Mouse (Mus musculus): ENCODE results near the gene Mon1b.

Gene Mon1b

DNA sequence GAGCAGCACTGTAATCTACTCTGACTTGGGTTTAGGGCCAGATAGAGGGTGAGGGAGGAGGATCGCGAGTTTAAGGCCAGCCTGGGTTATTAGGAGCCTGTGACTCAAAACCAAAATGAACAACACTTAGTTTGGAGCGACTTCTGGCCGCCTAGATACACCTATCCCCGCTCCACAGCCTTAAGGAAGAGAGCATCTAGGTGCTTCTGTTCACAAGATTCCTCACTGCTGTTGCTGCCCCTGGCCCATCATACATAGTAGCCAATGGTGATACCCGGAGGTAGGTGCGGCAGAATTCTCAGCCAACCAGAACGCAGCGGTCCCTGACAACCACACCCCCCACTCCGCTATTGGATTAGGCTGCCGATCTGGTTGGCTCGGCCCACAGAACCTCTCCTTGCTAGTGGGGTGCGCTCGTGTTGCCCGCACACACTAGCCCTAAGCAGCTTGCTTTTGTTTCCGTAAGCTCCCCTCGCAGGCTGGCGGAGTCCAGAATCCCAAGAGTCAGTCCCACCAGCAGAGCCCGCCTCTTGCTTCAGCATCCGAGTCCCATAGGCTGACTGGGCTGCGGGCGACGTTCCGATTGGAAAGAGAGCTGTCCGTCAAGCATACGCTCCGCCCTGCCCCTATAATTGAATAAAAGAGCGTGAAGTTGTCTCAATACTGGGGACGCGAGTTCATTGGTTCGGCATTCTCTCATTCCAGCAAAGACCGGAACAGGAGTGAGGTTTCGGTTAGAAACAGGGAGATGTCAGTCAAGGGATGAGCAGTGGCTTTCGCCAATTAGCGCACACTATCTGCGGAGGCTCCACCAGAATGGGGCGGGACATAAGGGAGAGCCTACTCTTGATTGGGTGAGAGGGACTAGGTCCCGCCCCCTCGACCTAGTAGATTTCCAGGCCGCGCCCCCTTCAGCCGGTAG, at the start of gene Mon1b:
TSS of gene Mon1b (plus strand) at position 918 of the 922 bp plus-strand sequence.
- DNase-seq (ENCODE audit: low spot score): peak; percentile 96

DNA sequence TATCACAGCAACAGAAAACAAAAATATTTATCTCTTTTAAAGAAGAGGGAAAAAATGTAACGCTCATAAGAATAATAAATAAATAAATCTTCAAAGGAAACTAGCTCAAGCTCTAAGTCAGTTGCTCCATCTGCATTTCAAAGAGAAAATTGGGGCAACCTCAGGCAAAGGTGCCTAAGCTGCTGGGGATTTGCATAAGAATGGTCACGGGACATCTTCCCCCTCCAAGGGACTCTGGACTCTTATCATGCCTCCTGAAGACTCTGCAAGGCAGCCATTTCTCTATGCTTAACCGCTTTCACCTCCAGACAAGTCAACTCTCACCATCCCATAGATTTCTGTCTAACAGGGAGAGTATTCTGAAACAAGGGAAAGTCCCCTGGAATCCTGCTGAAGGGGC, 37.0 kb upstream of the Mon1b start:
- DNase-seq (ENCODE audit: low spot score): no peak

DNA sequence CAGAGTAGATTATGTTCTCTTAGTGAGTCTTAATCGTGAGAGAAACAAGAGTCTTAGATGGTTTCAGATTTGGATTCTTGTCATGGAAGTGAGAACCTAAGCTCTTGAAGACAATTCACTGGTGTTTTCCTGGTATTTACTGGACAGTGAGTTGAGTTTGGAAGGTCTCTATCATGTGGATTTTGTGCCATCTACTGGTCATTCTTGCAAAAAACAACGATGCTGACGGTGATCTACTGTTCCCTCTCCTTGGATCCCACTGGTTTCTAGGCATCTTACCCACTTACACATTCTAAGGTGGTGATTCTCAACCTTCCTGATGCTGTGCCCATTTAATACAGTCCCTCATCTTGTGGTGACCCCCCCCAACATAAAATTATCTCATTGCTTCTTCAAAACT, 2.8 kb upstream of the Mon1b start:
- DNase-seq (ENCODE audit: low spot score): no peak

- no peak for DNase-seq (ENCODE audit: low spot score)
Observed at GRCm38 (mm10) chr8:113634161-113634560, 1.2 kb upstream of the Mon1b start.

DNA sequence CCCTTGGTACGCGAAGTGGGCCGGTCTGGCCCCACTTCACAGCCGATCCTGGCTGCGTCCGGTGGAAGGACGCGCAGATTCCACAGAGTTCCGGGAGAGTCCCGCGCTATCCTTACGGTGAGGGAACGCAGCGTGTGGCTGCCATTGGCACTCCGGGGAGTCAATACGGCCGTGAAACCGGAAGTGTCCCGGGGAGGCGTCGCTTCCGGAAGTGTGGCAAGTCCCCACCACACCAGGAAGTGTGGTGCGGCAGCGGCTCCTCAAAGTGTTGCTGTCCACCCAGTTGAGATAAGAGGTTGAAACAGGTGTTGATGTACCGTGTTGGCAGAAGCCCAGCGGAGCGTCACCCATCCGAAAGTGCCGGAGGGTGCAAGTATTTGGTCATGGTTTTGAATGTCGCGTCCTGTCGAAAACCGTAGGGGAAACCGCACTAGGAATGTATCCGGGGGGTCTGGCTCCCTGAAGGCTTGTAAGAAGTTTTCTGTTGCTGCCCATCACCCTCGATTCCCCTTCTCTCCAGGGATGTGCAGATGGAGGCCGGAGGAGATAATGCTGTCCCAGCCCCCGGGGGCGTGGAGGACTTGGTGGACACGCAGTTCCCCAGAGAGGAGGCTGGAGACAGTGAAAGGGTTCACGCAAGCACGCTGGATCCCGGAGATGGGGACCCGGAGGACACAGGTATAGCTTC, 349 bp downstream of the Mon1b start:
- peak; percentile 93 for DNase-seq (ENCODE audit: low spot score)

- no peak for DNase-seq (ENCODE audit: low spot score)
Observed at GRCm38 (mm10) chr8:113636280-113636628, 867 bp downstream of the Mon1b start.

DNA sequence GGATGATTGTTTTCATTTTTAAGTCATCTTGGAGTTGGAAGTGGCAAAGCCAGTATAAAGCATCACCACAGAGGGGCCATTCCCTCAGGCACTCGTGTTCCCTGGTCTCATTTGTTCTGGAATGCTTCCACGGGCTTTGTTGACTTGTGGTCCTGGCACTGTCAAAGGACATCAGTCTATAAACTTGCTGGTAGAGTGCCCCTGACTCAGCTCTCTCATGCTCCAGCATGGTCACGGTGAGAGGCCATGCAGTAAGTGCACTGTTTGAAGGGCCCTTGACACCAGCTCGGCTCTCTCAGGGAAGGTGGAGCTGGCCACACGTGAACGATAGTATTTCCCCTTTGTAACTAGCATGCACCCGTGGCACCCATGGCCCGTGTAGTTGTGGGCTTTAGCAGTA, 5.0 kb downstream of the Mon1b start:
- no peak for DNase-seq (ENCODE audit: low spot score)

DNA sequence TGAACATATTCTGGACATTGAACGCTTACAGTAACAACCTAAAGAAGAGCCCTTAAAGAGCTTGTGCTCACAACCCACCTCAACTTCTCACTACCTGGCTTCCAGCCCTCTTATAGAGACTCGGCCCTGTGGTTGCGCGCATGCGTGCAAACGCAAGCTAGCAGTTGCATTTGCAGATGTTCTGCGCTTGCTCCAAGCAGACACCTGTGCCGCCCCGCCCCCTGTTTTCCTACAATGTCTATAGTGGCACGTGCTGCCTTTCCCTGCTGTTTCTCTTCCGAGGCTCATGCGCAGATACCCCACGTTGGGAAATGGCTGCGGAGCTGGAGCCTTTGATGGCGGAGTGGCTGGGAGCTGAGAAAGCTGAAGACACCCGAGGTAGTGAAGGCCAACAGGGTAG, 7.5 kb downstream of the Mon1b start, which contains the start of gene Syce1l:
TSS of gene Syce1l (plus strand) at position 288 of the 400 bp plus-strand sequence.
- DNase-seq (ENCODE audit: low spot score): no peak

- DNase-seq (ENCODE audit: low spot score): no peak
Observed at GRCm38 (mm10) chr8:113643479-113644210, 8.3 kb downstream of the Mon1b start.

DNA sequence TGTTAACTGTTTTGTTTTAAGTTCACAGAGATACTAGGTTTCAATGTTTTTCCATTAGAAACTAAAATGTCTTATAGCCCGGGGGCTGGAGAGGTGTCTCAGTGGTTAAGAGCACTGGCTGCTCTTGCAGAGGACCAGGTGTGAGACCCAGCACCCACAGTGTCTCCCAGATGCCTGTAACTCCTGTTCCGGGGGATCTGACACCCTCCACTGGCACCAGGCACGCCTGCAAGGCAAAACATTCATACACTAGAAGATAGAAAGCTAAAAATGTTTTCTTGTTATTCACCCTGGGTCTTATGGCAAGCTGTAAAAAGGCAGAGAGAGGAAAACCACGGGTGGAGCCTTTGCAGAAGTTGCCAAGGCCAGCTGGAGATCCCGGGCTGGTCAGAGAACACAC, 9.8 kb downstream of the Mon1b start:
- no peak for DNase-seq (ENCODE audit: low spot score)

DNA sequence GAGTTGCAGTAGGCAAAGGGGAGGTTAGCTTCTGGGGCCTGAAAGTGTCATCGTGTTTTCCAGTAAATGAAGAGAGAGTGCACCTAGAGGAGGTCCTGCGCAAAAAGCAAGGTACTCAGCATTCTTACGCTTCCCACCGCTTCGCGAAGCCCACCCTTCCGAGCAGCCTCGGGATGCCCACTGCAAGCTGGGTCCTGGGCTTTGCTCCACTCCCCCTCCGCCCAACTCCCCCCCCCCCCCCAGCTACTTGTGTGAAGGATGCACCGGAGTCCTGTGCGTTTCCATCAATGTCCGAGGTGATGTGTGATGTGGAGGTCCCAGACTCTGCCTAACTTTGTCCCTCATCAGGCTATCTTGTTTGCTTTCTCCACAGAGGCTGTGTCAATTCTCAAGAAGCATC, 17.1 kb downstream of the Mon1b start:
- no peak for DNase-seq (ENCODE audit: low spot score)

DNA sequence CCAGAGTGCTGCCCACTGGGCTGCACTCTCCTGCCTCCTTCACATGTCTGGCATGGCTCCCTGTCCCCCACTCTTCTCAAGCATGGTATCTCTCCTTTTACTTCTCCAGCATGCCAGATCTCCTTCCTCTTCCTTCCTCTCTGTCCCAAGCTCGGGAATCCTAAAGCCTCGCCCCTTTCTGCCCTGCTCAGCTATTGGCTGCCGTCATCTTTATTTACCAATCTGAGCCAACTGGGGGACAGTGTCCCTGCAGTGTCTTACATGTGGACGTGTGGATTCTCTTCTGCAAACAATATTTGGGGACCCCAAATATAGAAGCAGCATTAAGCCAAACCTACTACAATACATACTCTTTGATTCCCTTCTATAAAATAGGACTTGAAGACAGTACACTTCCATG, 17.8 kb downstream of the Mon1b start:
- no peak for DNase-seq (ENCODE audit: low spot score)

GRCm38 (mm10) chr8:113656154-113656553, 20.8 kb downstream of the Mon1b start:
- no peak for DNase-seq (ENCODE audit: low spot score)

GRCm38 (mm10) chr8:113656681-113657298, 21.4 kb downstream of the Mon1b start:
- DNase-seq (ENCODE audit: low spot score): no peak

DNA sequence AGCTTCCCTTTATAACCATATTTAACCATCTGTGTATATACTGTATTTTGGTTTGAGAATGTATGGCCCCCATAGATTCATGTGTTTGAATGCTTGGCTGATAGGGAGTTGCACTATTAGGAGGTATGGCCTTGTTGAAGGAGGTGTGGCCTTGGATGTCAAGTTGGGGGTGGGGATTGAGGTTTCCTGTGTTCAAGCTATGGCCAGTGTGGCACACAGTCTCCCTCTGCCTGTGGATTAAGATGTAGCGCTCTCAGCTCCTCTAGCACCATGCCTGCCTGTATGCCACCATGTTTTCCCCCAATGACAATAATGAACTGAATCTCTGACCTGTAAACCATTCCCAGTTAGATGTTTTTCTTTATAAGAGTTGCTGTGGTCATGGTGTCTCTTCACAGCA, 24.7 kb downstream of the Mon1b start:
- no peak for DNase-seq (ENCODE audit: low spot score)

- peak; percentile 30 for DNase-seq (ENCODE audit: low spot score)
Observed at GRCm38 (mm10) chr8:113664544-113664943, 29.2 kb downstream of the Mon1b start.

DNA sequence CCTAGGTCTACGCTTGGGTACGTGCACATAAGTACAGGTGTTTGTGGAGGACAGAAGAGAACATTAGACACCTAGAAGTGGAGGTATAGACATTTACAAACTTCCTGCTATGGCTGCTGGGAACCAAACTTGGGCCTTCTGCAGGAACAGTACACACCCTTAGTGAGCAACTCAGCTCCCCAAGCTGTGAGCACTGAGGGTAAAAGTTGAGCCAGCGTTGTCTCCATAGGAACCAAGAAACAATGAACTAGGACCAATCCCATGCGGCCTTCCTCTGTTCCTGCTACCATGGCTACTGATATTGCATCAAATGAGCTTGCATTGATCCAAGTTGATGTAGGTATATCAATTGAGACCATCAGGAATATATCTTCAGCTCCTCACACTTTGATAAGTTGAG, 29.6 kb downstream of the Mon1b start:
- no peak for DNase-seq (ENCODE audit: low spot score)

GRCm38 (mm10) chr8:113665951-113666350, 30.6 kb downstream of the Mon1b start:
- DNase-seq (ENCODE audit: low spot score): no peak

DNA sequence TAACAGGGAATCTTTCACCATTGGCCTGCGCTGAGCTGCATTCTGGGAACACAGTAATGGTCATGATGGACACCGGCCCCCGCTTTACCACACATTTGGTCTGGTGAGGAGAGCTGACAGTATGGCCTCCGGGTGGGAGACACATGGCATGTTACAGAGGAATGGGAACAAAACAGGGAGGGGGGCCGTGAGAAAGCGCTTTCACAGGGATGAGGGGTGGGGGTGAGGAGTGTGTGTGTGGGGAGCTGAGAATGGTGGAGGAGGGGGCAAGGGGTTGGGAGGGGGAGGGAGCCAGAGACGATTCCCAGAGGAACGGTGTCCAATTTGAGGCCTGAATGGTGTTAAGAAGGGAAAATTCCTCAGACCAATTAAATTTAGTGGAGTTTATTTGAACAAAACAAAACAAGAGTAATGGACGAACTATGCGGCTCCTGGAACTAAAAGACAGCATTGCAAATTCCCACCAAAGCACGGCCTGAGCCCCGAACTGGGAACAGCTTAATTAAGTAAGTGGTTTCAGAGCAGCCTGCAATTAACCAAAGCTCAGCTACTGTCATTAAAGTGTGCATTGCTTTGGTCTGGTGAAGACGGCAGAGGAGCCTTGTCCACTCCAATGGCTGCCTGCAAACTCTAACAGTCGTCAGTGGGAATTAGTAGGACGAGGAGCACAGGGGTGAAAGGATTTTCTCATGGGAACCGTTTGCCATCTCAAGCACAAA, 31.5 kb downstream of the Mon1b start:
- DNase-seq (ENCODE audit: low spot score): no peak

DNA sequence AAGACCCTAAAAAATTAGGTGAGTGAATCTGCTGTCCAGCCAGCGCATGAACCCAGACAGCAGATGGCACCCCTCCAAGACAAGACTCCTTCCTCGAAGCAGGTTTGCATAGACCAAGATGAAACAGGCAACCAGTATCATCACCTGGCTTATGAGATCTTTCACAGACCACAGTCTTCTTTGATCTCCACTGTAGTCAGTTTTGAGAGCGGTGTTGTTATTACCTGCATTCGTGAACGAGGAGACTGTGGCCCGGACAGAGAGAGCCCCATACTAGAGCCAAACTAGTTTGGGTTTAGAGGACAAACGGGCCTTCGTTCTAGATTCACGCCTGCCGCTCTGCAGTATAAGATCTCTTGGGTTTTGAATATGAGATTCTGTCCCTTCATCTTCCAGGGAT, 34.5 kb downstream of the Mon1b start:
- DNase-seq (ENCODE audit: low spot score): no peak

DNA sequence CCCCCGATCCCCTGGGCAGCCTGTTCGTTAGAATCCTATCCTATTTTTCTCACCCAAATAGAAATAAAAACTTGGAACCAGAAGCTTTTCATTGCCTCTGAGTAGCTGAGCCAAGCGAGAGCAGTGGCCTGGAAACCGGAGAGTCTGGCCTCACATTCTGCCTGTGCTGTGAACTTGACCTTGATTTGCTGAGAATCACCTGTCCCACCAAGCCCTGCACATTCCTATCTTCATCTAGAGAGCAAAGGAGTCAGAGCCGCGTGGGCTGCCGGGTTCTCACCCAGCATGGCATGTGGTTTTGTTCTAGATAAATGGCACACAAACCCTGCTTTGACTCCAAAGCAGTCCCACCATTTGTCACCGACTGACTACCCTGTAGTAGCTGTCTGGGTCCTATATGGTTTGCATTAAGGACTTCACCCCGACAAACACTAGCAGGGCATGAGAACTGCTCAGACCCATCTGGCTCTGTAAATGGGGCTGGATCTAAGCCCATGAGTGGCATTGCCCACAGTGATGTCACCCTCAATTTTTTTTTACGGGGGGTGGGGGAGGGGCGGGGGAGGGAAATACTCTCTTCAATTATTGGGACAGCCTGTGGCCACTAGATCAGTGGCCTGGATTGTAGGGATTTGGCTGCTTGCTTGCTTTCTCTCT, 37.3 kb downstream of the Mon1b start:
- no peak for DNase-seq (ENCODE audit: low spot score)

Measured in T-cell, adult 2 months (primary cell).